Mouse (Mus musculus) cortical plate, adult 2 months (tissue): ENCODE measurements around the gene Gm2115. TPM values are rescaled to one million over a fixed set of nuclear protein-coding genes. Genes with fewer than 3 reads are reported as not detected.

Experiments
- H3K27ac ChIP-seq: fragments of 200-500 bp; 2 replicates; pipeline ENCODE4 v1.5.1; 2012; ENCODE audit warnings: low read length, control low read depth, inconsistent platforms; ENCODE audit not compliant: insufficient read depth
- H3K4me1 ChIP-seq: fragments of 200-500 bp; 2 replicates; pipeline ENCODE4 v1.6.1; 2011; ENCODE audit warnings: low read length; ENCODE audit not compliant: control insufficient read depth, insufficient read depth
- H3K4me3 ChIP-seq: fragments of 200-500 bp; 2 replicates; pipeline ENCODE4 v1.5.1; 2011; ENCODE audit warnings: mild to moderate bottlenecking, low read length, control low read depth; ENCODE audit not compliant: insufficient read depth
- CTCF ChIP-seq: fragments of 200-500 bp; IDR thresholded peaks from 2 replicates; pipeline ENCODE4 v1.5.1; 2011; ENCODE audit warnings: mild to moderate bottlenecking, control low read depth, low read length; ENCODE audit not compliant: insufficient read depth; ENCODE audit errors: extremely low read depth
- POLR2A ChIP-seq: fragments of 200-500 bp; IDR thresholded peaks from 2 replicates; pipeline ENCODE4 v1.6.1; 2011; ENCODE audit warnings: mild to moderate bottlenecking, low read length, control low read depth; ENCODE audit not compliant: insufficient read depth; ENCODE audit errors: extremely low read depth
- polyA plus RNA-seq: library from polyadenylated mRNA; depleted of rRNA; stranded (reverse); fragments of >200 nt; gene quantifications from 2 replicates; pipeline ENCODE4 v1.2.3, GENCODE M21; 2012

Gm2115 gene
- polyA plus RNA-seq, 1 experiment, result 7.1 TPM

DNA sequence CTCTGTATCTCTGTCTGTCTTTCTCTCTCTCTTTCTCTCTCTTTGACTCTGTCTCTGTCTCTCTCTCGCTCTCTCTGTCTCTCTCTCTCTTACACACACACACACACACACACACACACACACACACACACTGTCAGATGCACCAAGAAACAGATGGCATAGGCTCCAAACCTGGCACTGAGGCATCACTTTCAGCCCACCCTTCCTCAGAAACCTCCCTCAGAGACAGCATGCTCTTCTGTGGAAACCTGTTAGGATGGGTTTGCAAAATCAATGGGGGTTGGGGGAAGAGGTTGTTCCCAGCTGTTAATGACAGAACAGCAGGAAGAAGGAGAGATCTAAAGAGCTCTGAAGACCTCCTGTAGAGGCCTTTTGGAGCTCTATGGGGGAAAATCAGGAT lies 50.1 kb downstream of the Gm2115 start:
- Histone ChIP-seq H3K27ac (no peak overlapping the region), H3K4me3 (no peak overlapping the region), H3K4me1 (peaks cover 8% of the 10 kb centered on the region)
- TF ChIP-seq CTCF (no peak), POLR2A (no peak)

DNA sequence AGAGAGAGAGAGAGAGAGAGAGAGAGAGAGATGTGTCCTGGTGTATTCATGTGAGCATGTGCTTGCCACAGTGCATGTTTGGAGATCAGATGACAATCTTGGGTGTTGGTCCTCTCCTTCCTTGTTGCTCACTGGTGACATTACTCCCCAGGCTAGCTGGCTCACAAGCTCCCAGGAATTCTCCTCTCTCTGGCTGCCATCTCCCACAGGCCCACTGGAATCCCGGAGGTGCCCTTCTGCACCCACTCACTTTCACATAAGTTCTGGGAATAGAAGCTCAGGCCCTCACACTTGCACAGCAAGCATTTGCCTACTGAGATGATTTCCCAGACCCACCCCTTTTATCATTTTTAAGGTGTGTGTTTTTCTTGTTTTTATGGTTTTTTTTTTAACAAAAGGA lies 51.0 kb downstream of the Gm2115 start:
- Histone ChIP-seq H3K4me3 (no peak overlapping the region), H3K4me1 (peaks cover 8% of the 10 kb centered on the region), H3K27ac (no peak overlapping the region)
- TF ChIP-seq POLR2A (no peak), CTCF (no peak)

DNA sequence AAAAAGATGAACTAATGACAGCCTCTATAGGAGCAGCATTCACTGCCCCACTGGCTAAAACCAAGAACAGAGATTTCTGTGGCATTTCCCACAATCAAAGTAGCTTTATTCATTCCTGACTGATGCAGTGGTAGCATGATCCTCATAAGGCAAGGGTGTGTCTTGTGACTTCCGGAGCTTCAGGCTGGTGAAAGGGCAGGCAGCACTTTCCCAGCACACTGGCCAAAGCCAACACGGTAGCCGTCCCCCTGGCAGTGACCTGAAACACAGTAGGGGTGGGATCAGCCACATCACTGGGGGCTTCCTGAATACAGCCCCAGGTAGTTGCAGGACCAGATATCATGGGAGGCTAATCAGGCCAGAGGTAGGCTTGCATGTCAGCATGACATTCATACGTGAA lies 56.3 kb downstream of the Gm2115 start:
- Histone ChIP-seq H3K4me3 (no peak overlapping the region), H3K4me1 (no peaks in the 10 kb centered on the region), H3K27ac (no peak overlapping the region)
- TF ChIP-seq POLR2A (no peak), CTCF (no peak)

DNA sequence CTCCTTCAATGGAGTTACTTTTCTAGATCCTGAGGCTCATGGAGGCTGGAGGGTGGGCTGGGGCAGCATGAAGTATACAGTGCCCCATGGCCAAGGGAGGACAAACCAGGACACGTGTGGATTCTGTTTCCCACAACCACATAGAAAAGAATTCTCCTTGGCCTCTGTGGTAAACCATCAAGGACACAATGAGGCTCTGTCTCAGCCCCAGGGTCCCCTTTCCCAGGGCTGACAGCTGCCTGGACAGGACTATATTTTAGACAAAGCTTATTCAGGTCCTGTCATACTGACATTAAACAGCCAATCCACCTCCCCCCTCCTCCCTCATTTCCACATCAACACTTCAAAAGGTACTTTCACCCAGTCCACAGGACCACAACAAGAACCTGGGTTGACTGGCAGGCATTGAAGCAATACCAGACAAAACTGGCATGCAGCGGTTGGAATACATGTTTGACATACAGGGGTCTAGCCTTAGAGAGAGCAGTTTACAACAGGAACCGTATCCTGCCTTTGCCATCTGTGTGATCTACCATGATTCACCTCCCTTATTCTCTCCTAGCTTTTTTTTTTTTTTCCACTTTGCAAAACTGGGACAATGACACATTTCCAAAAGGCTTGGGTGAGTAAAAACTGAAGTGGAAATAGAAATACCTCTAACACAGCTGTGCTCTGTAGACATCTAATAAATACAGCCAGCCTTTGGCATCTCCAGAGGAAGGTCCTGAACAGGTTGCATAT lies 57.8 kb downstream of the Gm2115 start:
- no peak overlapping the region for H3K27ac ChIP-seq
- TF ChIP-seq POLR2A, result no peak
- no peak for TF ChIP-seq CTCF
- H3K4me1 ChIP-seq, result no peaks in the 10 kb centered on the region
- no peak overlapping the region for H3K4me3 ChIP-seq

DNA sequence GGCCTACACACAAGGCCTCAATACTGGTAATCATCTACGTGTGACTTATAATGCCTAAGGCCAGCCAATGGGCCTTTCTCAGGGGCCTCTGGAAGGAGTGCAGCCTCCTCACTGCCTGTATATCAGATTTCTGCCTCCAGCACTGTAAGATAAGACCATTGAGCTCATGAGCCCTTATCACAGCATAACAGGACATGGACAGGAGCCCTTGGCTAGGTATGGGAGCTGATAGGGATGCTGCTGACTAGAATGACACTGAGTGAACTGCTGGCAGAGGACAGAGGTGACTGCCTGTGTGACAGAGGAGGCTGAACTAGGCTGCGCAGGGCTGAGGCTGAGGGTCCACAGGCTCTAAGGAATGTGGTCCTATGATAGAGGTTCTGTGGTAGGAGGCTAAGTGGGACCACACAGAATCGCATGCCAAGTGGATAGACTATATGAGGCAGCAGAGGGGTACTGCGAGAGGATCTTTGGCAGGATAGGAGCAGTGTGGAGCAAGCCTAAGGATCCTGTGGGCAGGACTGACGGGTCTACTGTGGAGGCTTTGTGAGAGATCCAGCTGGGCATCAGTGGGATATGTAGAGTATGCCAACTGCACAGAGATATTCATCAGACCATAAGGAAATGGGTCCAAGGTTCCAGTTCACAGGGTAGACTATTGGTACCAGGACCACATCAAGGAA lies 58.5 kb downstream of the Gm2115 start:
- H3K4me3 ChIP-seq, result no peak overlapping the region
- H3K27ac ChIP-seq, result no peak overlapping the region
- H3K4me1 ChIP-seq, result no peaks in the 10 kb centered on the region
- TF ChIP-seq POLR2A (no peak), CTCF (no peak)

DNA sequence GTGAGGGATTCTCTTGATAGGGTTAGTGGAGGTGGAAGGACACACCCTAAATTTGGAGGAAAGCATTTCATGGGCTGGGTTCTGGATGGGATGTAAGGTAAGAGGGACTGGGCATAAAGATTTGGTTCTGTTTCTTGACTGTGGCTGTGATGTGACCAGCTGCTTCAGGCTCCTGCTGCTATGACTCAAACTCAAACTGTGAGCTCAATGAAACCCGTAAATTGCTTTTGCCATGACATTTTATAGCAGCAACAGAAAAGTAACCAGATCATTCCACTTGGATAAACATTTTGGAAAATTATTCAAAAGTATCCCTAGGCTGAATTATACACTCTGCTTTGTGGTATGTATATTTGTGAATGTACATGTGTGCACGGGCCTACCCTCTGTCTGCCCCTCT lies 61.9 kb downstream of the Gm2115 start:
- Histone ChIP-seq H3K27ac (no peak overlapping the region), H3K4me3 (no peak overlapping the region), H3K4me1 (no peaks in the 10 kb centered on the region)
- no peak for TF ChIP-seq POLR2A
- no peak for TF ChIP-seq CTCF

DNA sequence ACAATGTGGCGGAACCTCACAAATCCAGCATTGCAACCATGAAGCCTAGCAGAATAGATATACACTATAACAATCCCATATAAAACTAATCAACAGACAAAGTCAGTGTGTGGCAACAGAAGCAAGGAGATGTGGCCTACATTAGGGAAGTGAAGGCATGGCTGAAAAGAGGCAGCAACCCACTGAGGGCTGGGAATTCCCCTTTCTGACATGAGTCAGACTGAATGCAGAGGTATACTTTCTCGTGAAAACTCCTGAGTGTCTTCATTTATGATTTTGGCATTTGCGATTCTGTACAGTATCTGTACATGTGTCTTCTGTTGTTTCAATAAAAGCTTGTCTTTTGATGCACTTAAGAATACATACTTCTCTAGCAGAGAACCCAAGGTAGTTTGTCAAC lies 62.6 kb downstream of the Gm2115 start:
- TF ChIP-seq CTCF (no peak), POLR2A (no peak)
- no peak overlapping the region for H3K27ac ChIP-seq
- H3K4me3 ChIP-seq, result no peak overlapping the region
- no peaks in the 10 kb centered on the region for H3K4me1 ChIP-seq

DNA sequence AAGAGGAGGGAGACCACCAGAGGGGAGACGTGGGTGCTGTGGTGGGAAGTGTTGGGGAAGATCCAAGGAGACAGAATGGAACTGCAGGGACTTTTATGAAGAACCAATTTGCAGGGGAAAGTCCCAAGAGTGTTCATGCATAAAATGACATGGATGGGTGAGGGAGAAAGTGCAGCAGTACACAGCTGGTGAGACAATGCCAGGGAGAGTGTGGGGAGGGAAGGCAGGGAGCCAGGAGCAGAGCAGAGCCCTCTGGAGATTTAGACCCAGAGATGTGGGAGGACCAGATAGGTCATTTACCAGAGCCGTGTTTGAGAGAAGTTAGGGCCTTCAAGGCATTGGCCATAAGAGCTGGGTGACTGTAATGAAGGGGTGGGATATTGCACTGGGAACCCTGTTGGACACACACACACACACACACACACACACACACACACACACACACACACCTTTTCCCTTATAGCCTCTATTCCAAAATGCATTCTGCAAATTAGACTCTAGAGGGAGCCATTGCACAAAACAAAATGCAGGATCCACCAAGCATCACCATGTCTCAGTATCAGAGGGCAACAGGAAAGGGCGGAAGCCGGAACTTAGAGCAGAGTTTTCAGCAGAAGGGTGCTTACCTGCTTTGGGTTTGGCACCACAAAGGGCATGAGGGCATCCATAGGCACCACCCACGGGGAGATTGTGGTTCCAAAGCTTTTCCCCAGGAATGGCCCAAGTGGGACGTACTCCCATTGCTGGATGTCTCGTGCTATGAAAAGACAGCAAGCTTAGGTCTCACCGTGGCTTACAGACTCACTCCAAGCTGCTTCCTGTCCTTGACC lies 65.5 kb downstream of the Gm2115 start:
- TF ChIP-seq POLR2A (no peak), CTCF (peak; percentile 54)
- Histone ChIP-seq H3K27ac (no peak overlapping the region), H3K4me3 (no peak overlapping the region), H3K4me1 (no peaks in the 10 kb centered on the region)

DNA sequence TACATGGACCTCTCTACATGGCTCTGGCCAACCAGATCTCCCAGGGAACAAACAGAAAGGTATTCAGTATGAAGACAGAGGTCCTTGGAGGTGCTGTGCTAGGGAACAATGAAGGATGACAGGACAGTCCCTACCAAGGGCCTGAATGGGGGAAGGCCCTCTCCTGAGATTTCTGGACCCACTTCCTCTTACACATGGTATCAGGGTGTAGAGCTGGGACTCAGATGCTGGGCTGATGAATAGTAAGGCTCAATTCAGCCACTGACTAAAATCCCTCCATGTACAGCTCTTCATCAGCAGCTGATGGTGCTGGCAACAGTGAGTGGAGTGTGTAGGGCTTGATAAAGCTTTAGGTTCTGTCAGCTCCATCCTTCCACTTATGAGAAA lies 66.2 kb downstream of the Gm2115 start:
- H3K4me3 ChIP-seq, result no peak overlapping the region
- H3K4me1 ChIP-seq, result no peaks in the 10 kb centered on the region
- H3K27ac ChIP-seq, result no peak overlapping the region
- no peak for TF ChIP-seq POLR2A
- TF ChIP-seq CTCF, result no peak

DNA sequence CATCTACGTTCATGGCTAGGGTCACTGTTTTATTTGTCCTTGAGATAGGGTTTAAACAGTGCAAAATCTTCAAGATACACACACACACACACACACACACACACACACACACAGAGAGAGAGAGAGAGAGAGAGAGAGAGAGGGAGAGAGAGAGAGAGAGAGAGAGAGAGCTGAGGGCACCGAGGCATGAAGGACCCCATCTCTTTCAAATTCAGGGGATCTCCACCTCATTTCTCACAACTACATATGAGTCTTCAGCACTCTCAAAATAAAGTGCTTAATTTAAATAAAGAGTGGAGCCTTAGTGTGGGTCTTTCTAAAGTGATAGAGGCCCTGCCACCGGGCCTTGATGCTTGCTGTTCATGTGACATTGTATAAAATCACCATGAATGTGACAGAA lies 67.2 kb downstream of the Gm2115 start:
- H3K4me3 ChIP-seq, result no peak overlapping the region
- TF ChIP-seq CTCF (no peak), POLR2A (no peak)
- H3K27ac ChIP-seq, result no peak overlapping the region
- no peaks in the 10 kb centered on the region for H3K4me1 ChIP-seq
